Mouse (Mus musculus) stomach, postnatal 0 days (tissue): ENCODE measurements around the gene Ifna1. TPM values are rescaled to one million over a fixed set of nuclear protein-coding genes. Genes with fewer than 3 reads are reported as not detected.

Experiments
- ATAC-seq: fragments of 200-750 bp; cut with Nextera tagmentation; 2 replicates; pipeline ENCODE4 v1.8.0; 2017; ENCODE audit not compliant: low FRiP score, low TSS enrichment
- DNase-seq: peaks from one replicate; pipeline ENCODE4 v3.0.0-alpha.2; 2016; ENCODE audit warnings: low spot score
- H3K27ac ChIP-seq: fragments of 300-500 bp; sonication (generic); replicated peaks from 2 replicates; pipeline ENCODE4 v1.5.1; 2014; ENCODE audit warnings: mild to moderate bottlenecking, control low read depth
- H3K27me3 ChIP-seq: fragments of 300-500 bp; sonication (generic); 2 replicates; pipeline ENCODE4 v1.6.1; 2014; ENCODE audit warnings: low read length; ENCODE audit not compliant: control insufficient read depth, insufficient read depth
- H3K36me3 ChIP-seq: fragments of 300-500 bp; sonication (generic); 2 replicates; pipeline ENCODE4 v1.6.1; 2014; ENCODE audit warnings: low read length, mixed read lengths; ENCODE audit not compliant: control insufficient read depth, insufficient read depth
- H3K4me1 ChIP-seq: fragments of 300-500 bp; sonication (generic); replicated peaks from 2 replicates; pipeline ENCODE4 v1.6.1; 2014; ENCODE audit warnings: antibody characterized with exemption; ENCODE audit not compliant: control insufficient read depth, insufficient read depth
- H3K4me2 ChIP-seq: fragments of 300-500 bp; sonication (generic); replicated peaks from 2 replicates; pipeline ENCODE4 v1.6.1; 2014; ENCODE audit warnings: low read depth, mild to moderate bottlenecking, control low read depth, moderate library complexity
- H3K4me3 ChIP-seq: fragments of 300-500 bp; sonication (generic); 2 replicates; pipeline ENCODE4 v1.5.1; 2014; ENCODE audit warnings: low read depth, low read length, control low read depth
- H3K9ac ChIP-seq: fragments of 300-500 bp; sonication (generic); 2 replicates; pipeline ENCODE4 v1.6.1; 2014; ENCODE audit warnings: mild to moderate bottlenecking, low read length, control low read depth, mixed read lengths
- H3K9me3 ChIP-seq: fragments of 300-500 bp; sonication (generic); 2 replicates; pipeline ENCODE4 v1.6.1; 2016; ENCODE audit warnings: low read length; ENCODE audit not compliant: control insufficient read depth
- CTCF ChIP-seq: IDR thresholded peaks from 2 replicates; pipeline ENCODE4 v1.5.1; 2016; ENCODE audit warnings: antibody characterized with exemption, low read depth, mild to moderate bottlenecking, moderate library complexity
- EP300 ChIP-seq: optimal IDR thresholded peaks from 2 replicates; pipeline ENCODE3; 2016; ENCODE audit warnings: antibody characterized with exemption
- WGBS: fragments of 180-500 bp; shearing (Covaris S2); extraction: QIAGEN DNeasy Blood & Tissue Kit; methylation state at CpG from one replicate; pipeline ENCODE4 v1.1.7; 2014; 5-methylcytosine and 5-hydroxymethylcytosine counted together
- polyA plus RNA-seq: library from polyadenylated mRNA; unstranded; fragments of >200 nt; fragmentation: Nextera tagmentation; extraction: Ambion mirVana; gene quantifications from 2 replicates; pipeline ENCODE4 v1.2.1, GENCODE M21; 2015

Gene Ifna1
- polyA plus RNA-seq, 1 experiment from 2014 or later: not detected

DNA sequence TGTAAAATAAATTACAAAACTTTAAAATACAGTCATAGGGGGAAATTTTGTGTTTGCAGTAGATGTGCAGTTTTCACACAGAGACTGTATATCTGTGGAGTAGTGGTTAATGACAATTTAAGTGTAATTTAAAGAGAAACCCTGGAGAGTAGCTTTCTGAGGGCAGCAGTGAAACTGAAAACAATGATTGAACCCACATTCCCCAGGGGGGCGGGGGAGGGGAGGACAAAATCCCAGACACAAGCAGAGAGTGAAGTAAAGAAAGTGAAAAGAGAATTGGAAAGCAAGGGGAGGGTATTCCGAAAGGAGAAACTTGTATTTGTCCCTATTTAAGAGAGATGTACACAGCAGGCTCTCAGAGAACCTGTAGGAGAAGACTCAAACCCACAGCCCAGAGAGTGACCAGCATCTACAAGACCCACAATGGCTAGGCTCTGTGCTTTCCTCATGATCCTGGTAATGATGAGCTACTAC, 8.4 kb upstream of the Ifna1 start, which contains the start of gene Ifna4:
Gene Ifna4 (plus strand): TSS at position 424 of the 474 bp plus-strand sequence.
- H3K4me1 ChIP-seq: no peaks in the 10 kb centered on the region
- H3K27ac ChIP-seq: no peak within 1 kb of the TSS
- H3K9me3 ChIP-seq: no peaks in the 10 kb centered on the region
- TF ChIP-seq EP300 (no peak), CTCF (no peak)
- H3K36me3 ChIP-seq: no peaks in the 10 kb centered on the region
- H3K4me2 ChIP-seq: no peak within 1 kb of the TSS
- 57% methylated on average over 2 of the region's 2 CpGs for WGBS
- no peak for ATAC-seq
- H3K27me3 ChIP-seq: no peaks in the 10 kb centered on the region
- no peak within 1 kb of the TSS for H3K9ac ChIP-seq
- no peak within 1 kb of the TSS for H3K4me3 ChIP-seq
- no peak for DNase-seq

DNA sequence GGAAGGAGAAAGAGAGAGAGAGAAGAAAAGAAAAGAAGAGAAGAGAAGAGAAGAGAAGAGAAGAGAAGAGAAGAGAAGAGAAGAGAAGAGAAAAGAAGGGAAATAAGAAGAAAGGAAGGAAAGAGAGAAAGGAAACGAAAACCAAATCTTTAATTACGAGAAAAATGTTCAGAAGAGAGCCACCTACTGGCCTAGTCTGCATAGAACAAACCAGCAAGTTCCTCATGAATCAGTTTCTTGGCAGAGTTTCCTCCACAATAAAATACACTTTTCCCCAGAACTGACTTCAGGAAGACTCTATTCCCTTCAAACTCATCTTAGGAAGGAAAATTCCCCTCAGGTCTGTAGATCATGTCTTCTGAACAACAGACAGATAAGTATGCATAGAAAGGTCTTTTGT, 4.6 kb upstream of the Ifna1 start:
- Histone ChIP-seq H3K9me3 (no peaks in the 10 kb centered on the region), H3K27ac (no peak overlapping the region), H3K4me2 (no peak overlapping the region), H3K27me3 (no peaks in the 10 kb centered on the region), H3K4me1 (no peaks in the 10 kb centered on the region), H3K9ac (no peak overlapping the region), H3K4me3 (no peak overlapping the region), H3K36me3 (no peaks in the 10 kb centered on the region)
- 47% methylated on average over 2 of the region's 2 CpGs for WGBS
- TF ChIP-seq CTCF (peak; percentile 46), EP300 (no peak)
- DNase-seq: no peak
- ATAC-seq: no peak

DNA sequence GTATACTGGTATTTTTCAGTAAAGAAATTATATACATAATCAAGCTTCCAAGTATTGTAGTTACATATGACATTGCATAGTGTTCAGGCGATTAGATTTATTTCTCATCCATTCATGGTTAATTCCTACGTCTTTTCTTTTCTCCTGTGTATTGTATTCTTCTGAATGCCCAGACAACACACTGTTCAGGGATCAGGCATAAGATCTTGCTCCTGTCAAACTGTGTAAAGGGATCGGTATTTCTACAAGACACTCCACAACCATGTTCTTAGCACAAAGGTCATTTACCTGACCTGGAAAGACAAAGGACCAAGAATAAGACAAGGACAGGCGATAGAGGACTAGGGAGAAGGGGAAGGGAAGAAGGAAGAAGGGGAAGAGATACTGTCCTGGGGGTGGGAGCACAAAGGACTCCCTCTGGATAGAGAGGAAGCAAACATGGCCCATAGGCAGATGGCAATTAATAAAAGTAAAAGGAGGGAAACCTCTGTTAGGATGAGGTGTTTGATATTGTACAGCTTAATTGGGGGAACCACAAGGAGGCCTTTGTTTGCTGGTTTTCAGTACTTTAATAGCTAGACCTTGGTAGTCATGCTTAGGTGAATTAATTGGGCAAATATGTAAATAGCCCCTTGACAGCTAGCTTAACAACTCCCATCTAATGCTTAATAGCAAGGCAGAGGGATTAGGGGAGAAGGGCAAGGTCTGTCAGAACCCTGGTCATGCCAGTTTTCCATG, 1.3 kb downstream of the Ifna1 start:
- no peaks in the 10 kb centered on the region for H3K36me3 ChIP-seq
- no peak overlapping the region for H3K9ac ChIP-seq
- ATAC-seq (no peak), DNase-seq (no peak)
- TF ChIP-seq CTCF (no peak), EP300 (no peak)
- H3K27ac ChIP-seq: no peak overlapping the region
- no peak overlapping the region for H3K4me2 ChIP-seq
- WGBS: 64% methylated on average over 4 of the region's 4 CpGs
- H3K27me3 ChIP-seq: no peaks in the 10 kb centered on the region
- H3K4me1 ChIP-seq: no peaks in the 10 kb centered on the region
- H3K9me3 ChIP-seq: no peaks in the 10 kb centered on the region
- H3K4me3 ChIP-seq: no peak overlapping the region

DNA sequence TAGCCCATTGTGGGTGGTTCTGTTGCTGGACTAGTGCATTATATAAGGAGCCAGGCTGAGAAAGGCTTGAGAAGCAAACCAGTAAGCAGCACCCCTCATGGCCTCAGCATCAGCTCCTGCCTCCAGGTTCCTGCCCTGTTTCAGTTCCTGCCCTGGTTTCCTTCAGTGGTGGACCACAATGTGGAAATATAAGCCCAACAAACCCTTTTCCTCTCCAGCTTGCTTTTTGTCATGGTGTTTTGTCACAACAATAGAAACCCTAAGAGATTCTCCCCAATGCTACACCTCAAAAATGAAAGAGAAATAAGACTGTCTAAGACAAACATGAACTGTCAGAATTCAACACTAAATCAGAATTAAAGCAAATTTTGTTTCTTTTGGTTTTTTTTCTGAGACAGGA, 9.3 kb downstream of the Ifna1 start:
- H3K9ac ChIP-seq: no peak overlapping the region
- H3K36me3 ChIP-seq: no peaks in the 10 kb centered on the region
- no peak overlapping the region for H3K27ac ChIP-seq
- ATAC-seq (no peak), DNase-seq (no peak)
- no peak for TF ChIP-seq EP300
- TF ChIP-seq CTCF: no peak
- no peaks in the 10 kb centered on the region for H3K4me1 ChIP-seq
- no peaks in the 10 kb centered on the region for H3K9me3 ChIP-seq
- no peak overlapping the region for H3K4me3 ChIP-seq
- no peak overlapping the region for H3K4me2 ChIP-seq
- H3K27me3 ChIP-seq: no peaks in the 10 kb centered on the region

DNA sequence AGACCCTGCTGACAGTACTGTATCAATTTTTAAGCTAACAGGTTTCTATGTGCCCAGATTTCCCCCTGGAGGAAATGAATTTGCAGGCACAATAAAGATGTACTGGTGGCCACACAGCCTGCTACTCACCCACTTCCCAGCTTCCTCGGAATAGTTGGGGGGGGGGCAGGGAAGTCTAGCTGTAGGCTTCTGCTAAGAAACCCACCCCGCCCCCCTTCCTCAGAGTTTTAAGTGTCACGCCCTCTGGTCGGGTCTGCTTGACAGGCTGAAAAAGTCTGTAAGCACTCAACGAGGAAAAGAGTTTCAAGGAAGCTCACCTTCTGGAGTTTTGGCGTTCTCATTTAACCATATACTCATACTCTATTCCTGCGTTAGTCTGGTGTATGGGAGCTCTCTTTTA, 13.4 kb downstream of the Ifna1 start:
- no peak for DNase-seq
- TF ChIP-seq CTCF (no peak), EP300 (no peak)

DNA sequence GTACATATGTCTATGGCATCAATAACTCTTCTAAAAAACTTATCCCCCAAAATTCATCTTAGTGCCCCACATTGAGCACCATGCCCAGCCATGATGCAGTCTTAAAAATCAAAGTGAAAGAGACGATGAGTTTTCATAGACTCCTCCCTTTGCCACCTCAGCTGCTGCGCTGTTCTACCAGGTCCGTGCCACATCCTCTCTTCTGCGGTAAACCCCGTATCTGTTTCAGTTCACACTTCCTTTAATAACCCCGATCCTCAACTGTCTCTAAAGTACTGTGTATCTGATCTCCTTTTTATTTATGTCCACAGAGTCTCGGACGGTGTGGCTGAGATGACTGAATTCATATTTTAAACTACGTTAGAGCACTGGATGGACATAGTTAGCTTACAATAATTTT, 14.7 kb downstream of the Ifna1 start:
- 63% methylated on average over 9 of the region's 9 CpGs for WGBS
- TF ChIP-seq CTCF (no peak), EP300 (no peak)
- H3K4me1 ChIP-seq: 0 out of 2 replicates have a peak, but pooled peaks cover 3% of the 10 kb centered on the region

More for the DNA sequence above, 13.4 kb downstream of the Ifna1 start:
- Histone ChIP-seq H3K4me2 (no peak overlapping the region), H3K4me1 (0 out of 2 replicates have a peak, but pooled peaks cover 3% of the 10 kb centered on the region), H3K27ac (no peak overlapping the region), H3K9ac (no peak overlapping the region), H3K36me3 (no peaks in the 10 kb centered on the region), H3K9me3 (no peaks in the 10 kb centered on the region), H3K27me3 (no peaks in the 10 kb centered on the region), H3K4me3 (no peak overlapping the region)
- ATAC-seq: no peak
- WGBS: 13% methylated on average over 7 of the region's 7 CpGs

More for the DNA sequence above, 14.7 kb downstream of the Ifna1 start:
- H3K9me3 ChIP-seq: no peaks in the 10 kb centered on the region
- H3K9ac ChIP-seq: no peak overlapping the region
- DNase-seq (no peak), ATAC-seq (no peak)
- H3K27ac ChIP-seq: no peak overlapping the region
- H3K4me2 ChIP-seq: no peak overlapping the region
- no peak overlapping the region for H3K4me3 ChIP-seq
- no peaks in the 10 kb centered on the region for H3K27me3 ChIP-seq
- no peaks in the 10 kb centered on the region for H3K36me3 ChIP-seq
